Mouse (Mus musculus) B cell, adult 67 days (primary cell): Measurements from ENCODE around the gene 1810024B03Rik. TPM values are rescaled to one million over a fixed set of nuclear protein-coding genes. Genes with fewer than 3 reads are reported as not detected.

Experiments used
- total RNA-seq, 2 experiments: library from RNA; stranded (reverse); gene quantifications; 4 replicates each; pipeline ENCODE4 v1.2.4; 2023

Gene 1810024B03Rik
- 1 to 10 TPM; 2.6 to 5.0 TPM for total RNA-seq

GRCm38 (mm10) chr2:127207547-127208451 is at the start of gene 1810024B03Rik, which contains the start of gene Snrnp200:
Gene 1810024B03Rik (minus strand): TSS chr2:127208280.
Gene Snrnp200 (plus strand): TSS chr2:127208386.

GRCm38 (mm10) chr2:127247592-127248333 is 39.7 kb upstream of the 1810024B03Rik start, which contains the start of the genes Ciao1 and Tmem127:
Gene Ciao1 (minus strand): TSS chr2:127247816.
Gene Tmem127 (plus strand): TSS chr2:127247908.

DNA sequence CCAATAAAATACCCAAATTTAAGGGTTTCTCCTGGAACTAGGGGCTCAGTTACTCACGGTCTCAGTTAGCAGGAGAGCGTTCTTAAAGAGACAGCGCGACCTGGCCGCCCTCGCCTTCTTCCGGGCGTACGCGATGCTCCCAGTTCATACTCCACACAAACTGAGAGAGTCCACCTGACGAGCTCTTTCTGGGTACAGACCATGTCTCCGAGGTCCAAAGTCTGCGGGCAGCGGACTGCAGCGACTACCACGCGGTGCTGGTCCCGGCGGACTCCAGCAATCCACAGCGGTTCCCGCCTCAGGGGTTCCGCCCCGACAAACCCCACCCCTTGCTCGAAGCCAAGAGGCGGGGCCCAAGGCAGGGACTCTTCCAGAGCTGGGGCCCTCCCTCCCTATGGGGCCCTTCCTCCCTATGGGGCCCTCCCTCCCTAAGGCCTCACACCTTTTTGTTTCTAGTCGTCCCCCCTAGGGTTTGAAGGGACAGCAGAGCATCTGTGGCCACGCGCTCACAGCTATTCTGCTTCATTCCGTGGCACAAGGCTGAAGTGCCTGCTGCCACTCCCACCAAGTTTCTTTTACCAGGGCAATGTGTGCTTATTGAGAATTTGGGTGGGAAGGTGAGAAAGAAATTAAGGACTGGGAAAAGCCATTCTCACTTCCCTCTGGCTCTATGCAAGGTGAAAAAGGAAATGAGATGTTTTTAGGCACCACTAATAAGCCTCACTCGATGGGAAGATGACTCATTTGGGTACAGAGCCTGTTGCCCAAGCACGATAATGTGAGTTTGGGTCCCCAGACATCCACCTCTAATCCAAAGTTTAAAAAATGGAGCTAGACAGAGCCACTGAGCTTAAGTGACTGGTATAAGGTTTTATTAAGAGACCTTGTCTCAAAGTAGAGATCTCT is 64.7 kb downstream of the 1810024B03Rik start, which contains the start of gene Itpripl1:
TSS of gene Itpripl1 (minus strand) at position 285 of the 906 bp plus-strand sequence.

Other genes starting within 250 kb of the 1810024B03Rik start
- gene Ap4e1, start 199.6 kb downstream of the 1810024B03Rik start, total RNA-seq = 10 to 100 TPM; 24.1 to 30.2 TPM
- 10 to 100 TPM; 13.6 to 17.7 TPM for gene Blvra, start 137.6 kb downstream of the 1810024B03Rik start, total RNA-seq
- gene Ncaph, start 74.3 kb downstream of the 1810024B03Rik start, total RNA-seq = 1 to 10 TPM; 7.0 to 8.8 TPM
- 10 to 100 TPM; 17.2 to 18.1 TPM for gene Itpripl1, start 64.8 kb downstream of the 1810024B03Rik start, total RNA-seq
- gene Snrnp200, start 106 bp upstream of the 1810024B03Rik start, total RNA-seq = 100 to 1,000 TPM; 169 to 187 TPM
- 10 to 100 TPM; 35.7 to 38.7 TPM for gene Ciao1, start 39.5 kb upstream of the 1810024B03Rik start, total RNA-seq
- gene Tmem127, start 39.6 kb upstream of the 1810024B03Rik start, total RNA-seq = 10 to 100 TPM; 47.7 to 52.5 TPM
- 100 to 1,000 TPM in 1 of 2 experiments, 10 to 100 TPM in 1; 99.1 to 102 TPM for gene Stard7, start 61.9 kb upstream of the 1810024B03Rik start, total RNA-seq
- 100 to 1,000 TPM; 749 to 751 TPM for gene Dusp2, start 127.9 kb upstream of the 1810024B03Rik start, total RNA-seq
- gene Astl, start 130.4 kb upstream of the 1810024B03Rik start, total RNA-seq = under 1 TPM; 0.38 to 0.83 TPM
- not detected for gene Adra2b, start 154.9 kb upstream of the 1810024B03Rik start, total RNA-seq
- 1 to 10 TPM in 1 of 2 experiments, not detected in 1; 1.1 TPM for gene Gpat2, start 216.9 kb upstream of the 1810024B03Rik start, total RNA-seq
- gene Fahd2a, start 236.3 kb upstream of the 1810024B03Rik start, total RNA-seq = 10 to 100 TPM in 1 of 2 experiments, 1 to 10 TPM in 1; 8.3 to 20.3 TPM